Mouse (Mus musculus) left cerebral cortex, postnatal 10 days (tissue): ENCODE results near the gene Afdn. TPM values are rescaled to one million over a fixed set of nuclear protein-coding genes. Genes with fewer than 3 reads are reported as not detected.

Source experiments
- DNase-seq, 2 experiments: peaks; one replicate each; pipeline ENCODE4 v3.0.0; 2021 to 2022; ENCODE audit warnings: low spot score in 2 of 2, mixed read lengths in 1 of 2; ENCODE audit errors: extremely low spot score in 1 of 2
- intact Hi-C: fragments of 180-260 bp; cut with DNase I; formaldehyde crosslinking; loops from one replicate; pipeline ENCODE4 v1.15.1; 2025
- total RNA-seq, 2 experiments: library from RNA; stranded (reverse); gene quantifications; 2 replicates each; pipeline ENCODE4 v1.2.3; 2021

The Afdn gene
- total RNA-seq: 100 to 1,000 TPM; 126 to 138 TPM

- intact Hi-C loops: loop anchor here (5.0 kb wide), 4 partner anchors 57 to 288 kb away; no protein-coding TSS in a partner anchor
- DNase-seq: peak; percentile 55 to 92
Measured at GRCm38 (mm10) chr17:13759853-13760627, at the start of gene Afdn. TSS of gene Afdn (plus strand) at chr17:13760539.

- DNase-seq: no peak
Measured at GRCm38 (mm10) chr17:13711173-13711572, 49.2 kb upstream of the Afdn start.

GRCm38 (mm10) chr17:13712116-13712515 is 48.2 kb upstream of the Afdn start:
- intact Hi-C loops: no loop called here
- no peak for DNase-seq

More at GRCm38 (mm10) chr17:13711173-13711572, 49.2 kb upstream of the Afdn start:
- intact Hi-C loops: no loop called here

GRCm38 (mm10) chr17:13712518-13712917 is 47.8 kb upstream of the Afdn start:
- DNase-seq: no peak
- intact Hi-C loops: no loop called here

- DNase-seq: no peak
- intact Hi-C loops: no loop called here
Measured at GRCm38 (mm10) chr17:13714128-13714527, 46.2 kb upstream of the Afdn start.

GRCm38 (mm10) chr17:13714654-13715053 is 45.7 kb upstream of the Afdn start:
- intact Hi-C loops: no loop called here

GRCm38 (mm10) chr17:13715511-13715910 is 44.8 kb upstream of the Afdn start:
- intact Hi-C loops: no loop called here

More at GRCm38 (mm10) chr17:13714654-13715053, 45.7 kb upstream of the Afdn start:
- no peak for DNase-seq

GRCm38 (mm10) chr17:13716336-13716735 is 44.0 kb upstream of the Afdn start:
- DNase-seq: no peak
- intact Hi-C loops: no loop called here

More at GRCm38 (mm10) chr17:13715511-13715910, 44.8 kb upstream of the Afdn start:
- DNase-seq: no peak

- intact Hi-C loops: no loop called here
- no peak for DNase-seq
Measured at GRCm38 (mm10) chr17:13717428-13717827, 42.9 kb upstream of the Afdn start.

- DNase-seq: no peak
- intact Hi-C loops: no loop called here
Measured at GRCm38 (mm10) chr17:13720187-13720586, 40.2 kb upstream of the Afdn start.

GRCm38 (mm10) chr17:13721372-13721771 is 39.0 kb upstream of the Afdn start:
- DNase-seq: no peak
- intact Hi-C loops: no loop called here

- DNase-seq: no peak
- intact Hi-C loops: no loop called here
Measured at GRCm38 (mm10) chr17:13722434-13722833, 37.9 kb upstream of the Afdn start.

GRCm38 (mm10) chr17:13725004-13725550 is 35.3 kb upstream of the Afdn start:
- intact Hi-C loops: no loop called here
- no peak for DNase-seq

GRCm38 (mm10) chr17:13726832-13727355 is 33.4 kb upstream of the Afdn start:
- intact Hi-C loops: no loop called here
- no peak for DNase-seq

- intact Hi-C loops: no loop called here
- no peak for DNase-seq
Measured at GRCm38 (mm10) chr17:13730980-13731726, 29.2 kb upstream of the Afdn start.

GRCm38 (mm10) chr17:13731727-13732112 is 28.6 kb upstream of the Afdn start:
- intact Hi-C loops: no loop called here

GRCm38 (mm10) chr17:13732685-13733084 is 27.7 kb upstream of the Afdn start:
- DNase-seq: no peak
- intact Hi-C loops: no loop called here

More at GRCm38 (mm10) chr17:13731727-13732112, 28.6 kb upstream of the Afdn start:
- no peak for DNase-seq

GRCm38 (mm10) chr17:13733971-13734370 is 26.4 kb upstream of the Afdn start:
- intact Hi-C loops: no loop called here
- DNase-seq: no peak

GRCm38 (mm10) chr17:13735057-13735456 is 25.3 kb upstream of the Afdn start:
- no peak for DNase-seq

More at GRCm38 (mm10) chr17:13735057-13735456, 25.3 kb upstream of the Afdn start:
- intact Hi-C loops: no loop called here
